Mouse (Mus musculus): ENCODE data around the gene Bco2.

DNA sequence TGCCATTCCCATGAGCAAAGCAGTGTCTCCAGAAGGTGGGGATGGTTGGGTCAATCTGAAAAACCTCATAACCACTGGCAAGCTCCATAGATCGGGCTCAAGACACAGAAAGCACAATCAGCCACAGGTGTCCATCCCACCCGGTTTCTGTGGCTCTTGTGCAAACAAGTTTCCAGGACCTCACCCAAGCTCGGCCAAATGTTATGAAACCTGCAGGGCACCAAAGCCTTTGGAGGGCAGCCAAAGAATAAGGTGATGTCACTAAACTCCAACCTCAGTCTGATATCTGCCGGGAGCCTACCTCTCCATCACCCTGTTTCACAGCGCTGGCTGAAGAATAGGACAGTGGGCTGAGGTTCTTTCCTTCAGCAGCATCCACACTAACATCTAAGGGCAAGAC, 19.1 kb downstream of the Bco2 start:
- TF ChIP-seq CTCF (IDR thresholded peaks at IDR 0.05; ENCODE audit: extremely low read depth, insufficient read depth, low read length), result no peak
- no peak for TF ChIP-seq POLR2A (IDR thresholded peaks at IDR 0.05; ENCODE audit: extremely low read depth, insufficient read depth, low read length)
